Mouse (Mus musculus) forebrain, postnatal 0 days (tissue): Measurements from ENCODE around the gene Hc. TPM values are rescaled to one million over a fixed set of nuclear protein-coding genes. Genes with fewer than 3 reads are reported as not detected.

Experiments
- ATAC-seq: fragments of 200-750 bp; cut with Nextera tagmentation; 2 replicates; pipeline ENCODE4 v1.8.0; 2017; ENCODE audit warnings: mild to moderate bottlenecking, moderate library complexity
- DNase-seq: peaks from one replicate; pipeline ENCODE4 v3.0.0-alpha.2; 2015
- H3K27ac ChIP-seq: fragments of 300-500 bp; sonication (generic); 2 replicates; pipeline ENCODE4 v1.5.1; 2014; ENCODE audit warnings: low read depth, mild to moderate bottlenecking, antibody characterized with exemption, low read length, moderate library complexity, mixed read lengths
- H3K27me3 ChIP-seq: fragments of 300-500 bp; sonication (generic); 2 replicates; pipeline ENCODE4 v1.6.1; 2014; ENCODE audit warnings: mild to moderate bottlenecking, low read length, mixed read lengths; ENCODE audit not compliant: insufficient read depth
- H3K36me3 ChIP-seq: fragments of 300-500 bp; sonication (generic); 2 replicates; pipeline ENCODE4 v1.6.1; 2014; ENCODE audit warnings: mild to moderate bottlenecking, moderate library complexity; ENCODE audit not compliant: insufficient read depth
- H3K4me1 ChIP-seq: fragments of 300-500 bp; sonication (generic); 2 replicates; pipeline ENCODE4 v1.6.1; 2014; ENCODE audit warnings: antibody characterized with exemption; ENCODE audit not compliant: insufficient read depth
- H3K4me2 ChIP-seq: fragments of 300-500 bp; sonication (generic); 2 replicates; pipeline ENCODE4 v1.6.1; 2014; ENCODE audit warnings: low read depth, mild to moderate bottlenecking, moderate library complexity
- H3K4me3 ChIP-seq: fragments of 300-500 bp; sonication (generic); 2 replicates; pipeline ENCODE4 v1.5.1; 2014; ENCODE audit warnings: low read depth, low read length, mixed read lengths
- H3K9ac ChIP-seq: fragments of 300-500 bp; sonication (generic); 2 replicates; pipeline ENCODE4 v1.6.1; 2014; ENCODE audit warnings: mild to moderate bottlenecking
- H3K9me3 ChIP-seq: fragments of 300-500 bp; sonication (generic); 2 replicates; pipeline ENCODE4 v1.6.1; 2016; ENCODE audit warnings: low read length
- CTCF ChIP-seq: sonication (generic); IDR thresholded peaks from 2 replicates; pipeline ENCODE4 v1.5.1; 2016; ENCODE audit warnings: antibody characterized with exemption, control low read depth, low read depth
- WGBS: fragments of 180-500 bp; shearing (Covaris S2); extraction: QIAGEN DNeasy Blood & Tissue Kit; methylation state at CpG from one replicate; pipeline ENCODE4 v1.1.7; 2014; 5-methylcytosine and 5-hydroxymethylcytosine counted together
- polyA plus RNA-seq: library from polyadenylated mRNA; unstranded; fragments of >200 nt; fragmentation: Nextera tagmentation; extraction: Ambion mirVana; gene quantifications from 2 replicates; pipeline ENCODE4 v1.2.1, GENCODE M21; 2015
- total RNA-seq: library from RNA; depleted of rRNA; stranded (reverse); fragments of >200 nt; gene quantifications from 2 replicates; pipeline ENCODE4 v1.2.3, GENCODE M21; 2014

Hc gene
- total and polyA plus RNA-seq, 2 experiments from 2014 or later = 1.1 to 1.3 TPM

DNA sequence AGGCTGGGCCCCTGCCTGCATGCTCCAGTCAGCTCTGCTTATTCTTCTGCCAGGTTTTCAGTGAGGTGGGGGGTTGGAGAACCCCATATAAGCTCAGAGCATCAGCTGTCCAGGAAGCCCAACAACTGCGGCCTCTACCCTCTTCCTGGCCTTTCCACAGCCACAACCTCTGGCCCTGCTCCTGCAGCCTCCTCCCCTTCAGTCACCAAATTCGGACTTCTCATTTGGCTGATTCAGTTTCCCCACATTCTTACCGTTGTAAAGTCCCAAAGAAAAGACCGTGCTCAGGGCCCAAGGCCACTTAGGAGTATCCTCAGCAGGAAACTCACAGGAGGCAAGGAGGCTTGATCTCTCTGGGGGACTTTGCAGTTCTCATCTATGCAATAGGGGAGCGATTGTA is 104.3 kb downstream of the Hc start:
- Histone ChIP-seq H3K9me3 (no peaks in the 10 kb centered on the region), H3K27me3 (no peaks in the 10 kb centered on the region), H3K4me2 (no peak overlapping the region), H3K9ac (no peak overlapping the region), H3K4me3 (no peak overlapping the region), H3K27ac (no peak overlapping the region), H3K36me3 (no peaks in the 10 kb centered on the region), H3K4me1 (no peaks in the 10 kb centered on the region)
- TF ChIP-seq CTCF = no peak
- ATAC-seq = no peak
- no peak for DNase-seq
- 63% methylated on average over 5 of the region's 5 CpGs for WGBS

GRCm38 (mm10) chr2:34954344-34954743 is 106.9 kb downstream of the Hc start:
- Histone ChIP-seq H3K9ac (no peak overlapping the region), H3K27ac (no peak overlapping the region), H3K9me3 (no peaks in the 10 kb centered on the region), H3K27me3 (no peaks in the 10 kb centered on the region), H3K4me3 (no peak overlapping the region), H3K36me3 (no peaks in the 10 kb centered on the region), H3K4me2 (no peak overlapping the region), H3K4me1 (no peaks in the 10 kb centered on the region)
- no peak for DNase-seq
- no peak for TF ChIP-seq CTCF
- no peak for ATAC-seq

DNA sequence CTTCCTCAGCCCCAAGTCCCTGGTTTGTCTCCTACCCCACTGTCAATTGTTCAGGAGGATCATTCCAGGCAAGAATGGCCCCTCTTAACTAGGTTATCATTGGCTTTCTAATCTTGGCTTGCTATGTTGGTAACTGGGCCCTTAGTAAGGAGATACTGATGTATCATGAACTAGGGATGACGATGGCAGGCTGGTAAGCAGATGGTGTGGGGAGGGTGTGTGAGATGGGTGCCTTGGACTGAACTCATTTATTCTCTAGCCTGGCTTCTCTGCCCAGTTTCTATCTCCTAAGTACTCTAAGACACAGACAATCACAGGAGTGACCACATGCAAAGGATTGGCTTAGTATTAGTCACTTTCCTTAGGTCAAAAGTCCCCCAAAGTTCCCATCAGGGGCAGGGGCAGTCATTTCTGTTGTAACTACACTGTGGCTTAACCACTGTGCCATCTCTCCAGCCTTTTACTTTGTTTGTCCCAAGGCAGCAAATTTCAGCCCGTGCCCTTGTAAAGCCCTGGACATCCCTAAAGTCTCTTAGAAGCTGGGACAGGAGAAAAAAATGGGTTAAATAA is 107.6 kb downstream of the Hc start:
- Histone ChIP-seq H3K4me1 (no peaks in the 10 kb centered on the region), H3K9me3 (no peaks in the 10 kb centered on the region), H3K27ac (no peak overlapping the region), H3K36me3 (no peaks in the 10 kb centered on the region), H3K4me3 (no peak overlapping the region), H3K4me2 (no peak overlapping the region), H3K27me3 (no peaks in the 10 kb centered on the region), H3K9ac (no peak overlapping the region)
- DNase-seq (no peak), ATAC-seq (no peak)
- 68% methylated on average over 2 of the region's 2 CpGs for WGBS
- no peak for TF ChIP-seq CTCF

DNA sequence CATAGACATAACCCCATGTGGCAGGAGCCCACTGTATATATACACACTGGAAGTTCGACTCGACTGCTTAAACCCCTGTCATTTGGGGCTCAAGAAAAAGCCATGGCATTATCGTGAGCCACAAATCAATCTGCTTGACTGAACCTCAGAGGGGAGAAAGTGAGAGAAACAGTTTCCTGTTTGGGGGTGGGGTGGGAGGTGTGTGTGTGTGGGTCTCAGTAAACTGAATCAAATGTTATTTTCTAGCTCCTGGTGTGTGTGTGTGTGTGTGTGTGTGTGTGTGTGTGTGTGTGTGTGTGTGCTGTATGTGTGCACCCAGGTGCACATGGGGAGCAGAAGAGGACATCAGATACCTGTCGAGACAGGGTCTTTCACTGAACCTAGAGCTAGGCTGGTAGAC is 108.2 kb downstream of the Hc start:
- Histone ChIP-seq H3K27me3 (no peaks in the 10 kb centered on the region), H3K27ac (no peak overlapping the region), H3K9me3 (no peaks in the 10 kb centered on the region), H3K4me1 (no peaks in the 10 kb centered on the region), H3K4me3 (no peak overlapping the region), H3K4me2 (no peak overlapping the region), H3K9ac (no peak overlapping the region), H3K36me3 (no peaks in the 10 kb centered on the region)
- ATAC-seq (no peak), DNase-seq (no peak)
- TF ChIP-seq CTCF = no peak
- 68% methylated on average over 4 of the region's 4 CpGs for WGBS

DNA sequence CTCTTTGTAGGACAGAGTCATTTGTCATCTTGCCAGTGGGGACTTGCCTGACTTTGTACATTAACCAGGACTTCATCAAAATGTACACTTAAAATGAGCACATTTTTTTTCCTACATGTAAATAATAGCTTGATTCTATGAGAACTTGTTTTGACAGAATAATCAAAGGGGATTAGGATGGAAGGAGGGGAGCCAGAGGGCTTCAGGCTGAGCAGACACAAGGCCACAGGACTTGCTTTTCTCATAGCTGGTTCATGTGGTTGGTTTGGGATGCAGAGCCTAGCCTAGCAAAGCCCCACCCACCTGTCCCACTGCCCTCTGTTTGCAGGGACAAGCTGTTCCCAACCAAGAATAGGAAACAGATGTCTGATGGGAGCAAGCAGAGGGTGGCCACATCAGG is 109.8 kb downstream of the Hc start:
- Histone ChIP-seq H3K36me3 (no peaks in the 10 kb centered on the region), H3K27ac (no peak overlapping the region), H3K9ac (no peak overlapping the region), H3K9me3 (no peaks in the 10 kb centered on the region), H3K4me3 (no peak overlapping the region), H3K4me1 (no peaks in the 10 kb centered on the region), H3K4me2 (no peak overlapping the region), H3K27me3 (no peaks in the 10 kb centered on the region)
- no peak for ATAC-seq
- DNase-seq = no peak
- no peak for TF ChIP-seq CTCF

GRCm38 (mm10) chr2:34948622-34949021 is 112.6 kb downstream of the Hc start:
- no peaks in the 10 kb centered on the region for H3K36me3 ChIP-seq
- H3K9me3 ChIP-seq = no peaks in the 10 kb centered on the region
- no peak overlapping the region for H3K4me2 ChIP-seq
- TF ChIP-seq CTCF = no peak
- WGBS = 19% methylated on average over 2 of the region's 2 CpGs
- no peak overlapping the region for H3K9ac ChIP-seq
- no peak overlapping the region for H3K4me3 ChIP-seq
- H3K27ac ChIP-seq = no peak overlapping the region
- DNase-seq (no peak), ATAC-seq (no peak)
- no peaks in the 10 kb centered on the region for H3K27me3 ChIP-seq
- H3K4me1 ChIP-seq = no peaks in the 10 kb centered on the region

DNA sequence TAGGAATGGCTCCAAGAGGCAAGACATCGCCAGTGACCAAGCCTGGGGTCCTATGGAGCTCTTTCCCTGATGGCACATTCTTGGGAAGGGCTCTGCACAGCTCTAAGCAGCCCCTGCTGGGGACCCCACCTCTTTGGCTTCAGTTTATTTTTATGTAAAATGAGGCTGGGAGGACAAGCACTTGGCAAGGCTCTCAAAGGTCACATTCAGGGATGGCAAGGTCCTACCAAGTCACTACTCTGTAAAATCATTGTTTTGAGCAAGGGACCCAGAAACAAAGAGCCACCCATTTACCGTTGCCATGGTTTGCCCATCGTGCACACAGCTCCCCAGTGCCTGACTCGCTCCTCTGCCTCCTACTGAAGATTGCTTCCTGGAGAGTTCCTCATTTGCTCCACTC is 115.2 kb downstream of the Hc start:
- Histone ChIP-seq H3K27me3 (no peaks in the 10 kb centered on the region), H3K9me3 (no peaks in the 10 kb centered on the region), H3K4me1 (no peaks in the 10 kb centered on the region), H3K9ac (no peak overlapping the region), H3K27ac (no peak overlapping the region), H3K4me3 (no peak overlapping the region), H3K4me2 (no peak overlapping the region), H3K36me3 (no peaks in the 10 kb centered on the region)
- ATAC-seq (no peak), DNase-seq (no peak)
- TF ChIP-seq CTCF = no peak
- WGBS = 51% methylated on average over 4 of the region's 4 CpGs

DNA sequence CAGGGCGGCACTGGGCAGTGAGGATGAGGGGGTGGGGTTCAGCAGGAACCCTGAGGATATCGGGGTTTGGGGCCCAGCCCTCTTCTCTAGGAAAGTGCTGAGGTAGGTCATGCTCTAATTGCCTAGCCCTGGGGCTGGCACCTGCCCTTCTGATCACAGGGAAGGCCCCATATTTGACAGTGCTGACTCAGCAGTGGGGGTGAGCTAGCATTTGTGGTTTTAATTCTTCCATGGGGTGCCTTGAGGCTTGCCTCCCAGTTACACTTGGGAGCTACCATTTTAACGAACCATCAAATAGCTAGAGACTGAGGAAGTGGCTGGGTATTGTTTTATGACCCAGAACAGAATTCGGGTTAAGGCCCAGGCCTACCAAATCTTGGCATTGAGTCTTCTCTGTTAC is 115.7 kb downstream of the Hc start:
- Histone ChIP-seq H3K9ac (no peak overlapping the region), H3K4me2 (no peak overlapping the region), H3K4me1 (no peaks in the 10 kb centered on the region), H3K27ac (no peak overlapping the region), H3K4me3 (no peak overlapping the region), H3K36me3 (no peaks in the 10 kb centered on the region), H3K27me3 (no peaks in the 10 kb centered on the region), H3K9me3 (no peaks in the 10 kb centered on the region)
- DNase-seq = no peak
- WGBS = 81% methylated on average over 4 of the region's 4 CpGs
- ATAC-seq = no peak
- TF ChIP-seq CTCF = no peak
